Mouse (Mus musculus): ENCODE measurements around the gene Dnajc4. TPM values are rescaled to one million over a fixed set of nuclear protein-coding genes. Genes with fewer than 3 reads are reported as not detected.
A peak's percentile ranks its signal among the peaks of the same experiment; 100 is the strongest.

Gene Dnajc4
- total RNA-seq, 2 experiments from 2014 or later: 18.7 to 24.2 TPM

- DNase-seq (ENCODE audit: low spot score in 2 of 2): no peak
Measured at GRCm38 (mm10) chr19:6949532-6949931, 42.8 kb downstream of the Dnajc4 start.

DNA sequence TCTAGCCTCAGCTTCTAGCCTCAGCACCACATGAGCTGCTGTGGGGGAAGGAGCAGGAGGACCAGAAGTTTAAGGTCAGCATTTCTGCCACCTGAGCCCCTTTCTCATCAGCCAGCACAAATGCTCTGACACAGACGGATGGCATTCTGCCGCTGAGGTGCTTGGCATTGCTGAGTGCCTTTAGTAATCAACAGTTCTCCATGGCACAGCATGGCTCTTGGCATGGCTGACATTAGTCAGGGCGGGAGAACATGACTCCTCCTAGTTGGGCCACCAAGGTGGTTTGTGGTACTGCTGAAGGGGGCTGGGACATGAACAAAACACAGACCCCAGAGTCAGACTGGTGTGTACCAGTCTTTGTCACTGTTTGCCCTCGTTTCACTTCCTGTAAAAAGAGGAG, 44.2 kb downstream of the Dnajc4 start:
- DNase-seq (ENCODE audit: low spot score in 2 of 2): no peak

- DNase-seq (ENCODE audit: low spot score in 2 of 2): no peak
Measured at GRCm38 (mm10) chr19:6947742-6948141, 44.6 kb downstream of the Dnajc4 start.

GRCm38 (mm10) chr19:6943709-6944108, 48.7 kb downstream of the Dnajc4 start:
- no peak for DNase-seq (ENCODE audit: low spot score in 2 of 2)

DNA sequence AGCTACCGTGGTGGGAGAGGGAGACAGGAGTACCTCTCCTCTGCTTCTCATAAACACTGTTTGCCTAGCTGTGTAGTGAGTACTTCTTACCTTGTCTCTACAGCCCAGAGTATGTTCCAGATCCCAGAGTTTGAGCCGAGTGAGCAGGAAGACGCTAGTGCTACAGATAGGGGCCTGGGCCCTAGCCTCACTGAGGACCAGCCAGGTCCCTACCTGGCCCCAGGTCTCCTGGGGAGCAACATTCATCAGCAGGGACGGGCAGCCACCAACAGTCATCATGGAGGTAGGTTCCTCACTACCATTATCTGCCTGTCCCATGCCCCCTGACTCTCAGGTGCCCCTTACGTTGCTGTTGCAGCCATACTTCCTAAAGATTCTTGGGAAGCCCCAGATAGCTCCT, 49.6 kb downstream of the Dnajc4 start:
- no peak for DNase-seq (ENCODE audit: low spot score in 2 of 2)

- peak; percentile 90 to 94 for DNase-seq (ENCODE audit: low spot score in 2 of 2)
Measured at GRCm38 (mm10) chr19:6942249-6942691, 50.1 kb downstream of the Dnajc4 start, which contains the start of gene Gpr137. Gene Gpr137 (minus strand): TSS chr19:6942480.

DNA sequence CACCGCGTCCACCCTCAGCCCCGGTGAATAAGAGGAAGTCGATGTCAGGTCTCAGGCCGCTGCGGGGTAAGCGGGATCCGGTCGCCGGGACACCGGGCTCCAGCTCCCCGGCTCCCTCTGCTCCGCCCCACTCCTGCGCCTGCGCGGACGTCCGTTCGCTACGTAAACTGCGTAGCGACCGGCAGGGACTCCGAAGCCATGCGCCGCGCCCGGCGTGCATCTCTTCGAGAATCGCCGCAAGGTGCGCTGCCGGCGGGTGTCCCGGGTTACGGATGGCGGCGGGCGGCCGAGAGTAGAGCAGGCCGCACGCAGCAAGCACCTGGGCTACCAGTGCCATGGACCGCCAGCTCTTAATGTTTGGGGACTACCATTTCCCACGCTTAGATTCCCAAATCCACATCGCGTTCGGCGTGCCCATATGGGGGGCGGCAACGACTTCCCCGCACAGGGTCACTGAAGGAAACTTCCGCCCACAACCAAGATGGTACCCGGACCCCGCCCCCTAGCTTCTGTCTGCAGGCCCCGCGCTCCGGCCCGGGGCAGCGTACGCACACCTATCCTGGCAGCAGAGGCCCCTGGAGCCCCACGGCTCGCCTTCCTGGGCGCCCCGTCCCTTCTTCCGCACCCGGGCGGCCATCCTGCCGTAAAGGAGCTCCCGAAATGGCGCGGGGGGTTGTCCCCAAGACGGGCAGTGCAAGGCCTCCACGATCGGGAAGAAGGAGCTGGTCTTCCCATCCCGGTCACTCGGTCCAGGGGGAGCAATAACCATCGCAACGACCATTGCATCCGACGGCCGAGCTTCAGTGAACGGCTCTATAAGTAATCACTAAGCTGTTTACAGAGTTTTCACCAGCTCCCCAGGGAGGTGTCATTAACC, 50.8 kb downstream of the Dnajc4 start, which contains the start of gene Bad:
Bad (plus strand) TSS at position 490 of the 877 bp plus-strand sequence.
- DNase-seq (ENCODE audit: low spot score in 2 of 2): peak; percentile 95 to 98

GRCm38 (mm10) chr19:6940396-6941351, 51.7 kb downstream of the Dnajc4 start:
- no peak for DNase-seq (ENCODE audit: low spot score in 2 of 2)

GRCm38 (mm10) chr19:6939106-6940002, 53.0 kb downstream of the Dnajc4 start:
- DNase-seq (ENCODE audit: low spot score in 2 of 2): no peak

Other genes with a start within 250 kb of the Dnajc4 start
- 10 to 100 TPM; 27.9 to 30.6 TPM for gene Rps6ka4, start 151.9 kb downstream of the Dnajc4 start, total RNA-seq (2021)
- 1 to 10 TPM; 4.1 to 5.8 TPM for gene Ccdc88b, start 134.4 kb downstream of the Dnajc4 start, total RNA-seq (2021)
- 10 to 100 TPM; 39.7 to 42.4 TPM for gene Trmt112, start 82.9 kb downstream of the Dnajc4 start, total RNA-seq (2021)
- 100 to 1,000 TPM; 377 to 396 TPM for gene Prdx5, start 82.5 kb downstream of the Dnajc4 start, total RNA-seq (2021)
- 10 to 100 TPM; 52.6 to 59.2 TPM for gene Esrra, start 70.8 kb downstream of the Dnajc4 start, total RNA-seq (2021)
- gene Catsperz, start 67.2 kb downstream of the Dnajc4 start, total RNA-seq (2021): 10 to 100 TPM; 13.3 to 14.4 TPM
- 10 to 100 TPM; 26.2 to 26.9 TPM for gene Kcnk4, start 58.1 kb downstream of the Dnajc4 start, total RNA-seq (2021)
- gene Bad, start 50.7 kb downstream of the Dnajc4 start, total RNA-seq (2021): 10 to 100 TPM; 37.4 to 39.2 TPM
- 10 to 100 TPM; 88.1 to 94.9 TPM for gene Gpr137, start 50.1 kb downstream of the Dnajc4 start, total RNA-seq (2021)
- gene Ppp1r14b, start 17.6 kb downstream of the Dnajc4 start, total RNA-seq (2021): 100 to 1,000 TPM in 1 of 2 experiments, 10 to 100 TPM in 1; 96.6 to 107 TPM
- gene Plcb3, start 16.1 kb downstream of the Dnajc4 start, total RNA-seq (2021): 10 to 100 TPM; 14.7 to 15.9 TPM
- gene Fkbp2, start 12.1 kb downstream of the Dnajc4 start, total RNA-seq (2021): 10 to 100 TPM; 68.8 to 73.3 TPM
- gene Vegfb, start 4.9 kb downstream of the Dnajc4 start, total RNA-seq (2021): 10 to 100 TPM; 67.4 to 70.3 TPM
- gene Nudt22, start 3.5 kb upstream of the Dnajc4 start, total RNA-seq (2021): 10 to 100 TPM; 10.9 to 11.9 TPM
- 10 to 100 TPM; 16.4 to 20.4 TPM for gene Trpt1, start 3.6 kb upstream of the Dnajc4 start, total RNA-seq (2021)
- 1 to 10 TPM; 3.6 to 5.4 TPM for gene Fermt3, start 26.9 kb upstream of the Dnajc4 start, total RNA-seq (2021)
- gene Stip1, start 47.4 kb upstream of the Dnajc4 start, total RNA-seq (2021): 100 to 1,000 TPM; 136 to 159 TPM
- gene Macrod1, start 64.2 kb upstream of the Dnajc4 start, total RNA-seq (2021): 10 to 100 TPM; 10.3 to 11.6 TPM
- 10 to 100 TPM; 21.8 to 22.6 TPM for gene Flrt1, start 113.2 kb upstream of the Dnajc4 start, total RNA-seq (2021)
- gene Otub1, start 213.7 kb upstream of the Dnajc4 start, total RNA-seq (2021): 100 to 1,000 TPM; 278 to 289 TPM
- 100 to 1,000 TPM; 973 to 982 TPM for gene Cox8a, start 225.0 kb upstream of the Dnajc4 start, total RNA-seq (2021)
- gene Naa40, start 248.6 kb upstream of the Dnajc4 start, total RNA-seq (2021): 10 to 100 TPM; 32.1 to 35.0 TPM